Mouse (Mus musculus) C2C12 (cell line): Measurements from ENCODE around the gene Polr2m. TPM values are rescaled to one million over a fixed set of nuclear protein-coding genes. Genes with fewer than 3 reads are reported as not detected.

Source experiments
- H3K27me3 ChIP-seq: one replicate; pipeline ENCODE4 v1.6.1; 2011; ENCODE audit not compliant: control insufficient read depth, insufficient read depth, insufficient read length
- H3K36me3 ChIP-seq: one replicate; pipeline ENCODE4 v1.6.1; 2011; ENCODE audit not compliant: control insufficient read depth, insufficient read depth
- H3K4me3 ChIP-seq: one replicate; pipeline ENCODE4 v1.5.1; 2011; ENCODE audit warnings: mild to moderate bottlenecking, control low read depth; ENCODE audit not compliant: poor library complexity, insufficient read depth, severe bottlenecking
- H3K79me2 ChIP-seq: one replicate; pipeline ENCODE4 v1.6.1; 2011; ENCODE audit not compliant: control insufficient read depth, insufficient read depth
- H3K79me3 ChIP-seq: one replicate; pipeline ENCODE4 v1.6.1; 2011; ENCODE audit warnings: low read depth, control low read depth
- H3ac ChIP-seq: one replicate; pipeline ENCODE3; 2011; ENCODE audit warnings: low read depth; ENCODE audit not compliant: control insufficient read depth, insufficient read length
- CEBPB ChIP-seq: IDR thresholded peaks from one replicate; pipeline ENCODE4 v1.6.1; 2011; ENCODE audit warnings: low read depth, mild to moderate bottlenecking, control low read depth, moderate library complexity
- CTCF ChIP-seq: IDR thresholded peaks from one replicate; pipeline ENCODE4 v1.5.1; 2011; ENCODE audit not compliant: control insufficient read depth, insufficient read depth, insufficient read length
- FOSL1 ChIP-seq: IDR thresholded peaks from one replicate; pipeline ENCODE4 v1.8.0; 2011; ENCODE audit warnings: mild to moderate bottlenecking, low read length; ENCODE audit not compliant: poor library complexity, insufficient read depth, severe bottlenecking
- MAX ChIP-seq: IDR thresholded peaks from one replicate; pipeline ENCODE4 v1.6.1; 2011; ENCODE audit warnings: mild to moderate bottlenecking, control low read depth
- MYOD1 ChIP-seq: IDR thresholded peaks from one replicate; pipeline ENCODE4 v1.6.1; 2011; ENCODE audit warnings: low read depth; ENCODE audit not compliant: control insufficient read depth, insufficient read length
- MYOG ChIP-seq: IDR thresholded peaks from one replicate; pipeline ENCODE4 v1.6.1; 2011; ENCODE audit not compliant: control insufficient read depth, insufficient read length; ENCODE audit errors: extremely low read depth
- USF1 ChIP-seq: IDR thresholded peaks from one replicate; pipeline ENCODE4 v1.6.1; 2011; ENCODE audit warnings: low read depth, mild to moderate bottlenecking, control low read depth, moderate library complexity
- polyA plus RNA-seq: library from polyadenylated mRNA; unstranded; fragments of >200 nt; fragmentation: generic; extraction: Trizol; gene quantifications from one replicate; pipeline ENCODE4 v1.2.1, GENCODE M21; 2012; ENCODE audit warnings: missing spikeins

Gene Polr2m
- polyA plus RNA-seq, 1 experiment: 148 TPM

DNA sequence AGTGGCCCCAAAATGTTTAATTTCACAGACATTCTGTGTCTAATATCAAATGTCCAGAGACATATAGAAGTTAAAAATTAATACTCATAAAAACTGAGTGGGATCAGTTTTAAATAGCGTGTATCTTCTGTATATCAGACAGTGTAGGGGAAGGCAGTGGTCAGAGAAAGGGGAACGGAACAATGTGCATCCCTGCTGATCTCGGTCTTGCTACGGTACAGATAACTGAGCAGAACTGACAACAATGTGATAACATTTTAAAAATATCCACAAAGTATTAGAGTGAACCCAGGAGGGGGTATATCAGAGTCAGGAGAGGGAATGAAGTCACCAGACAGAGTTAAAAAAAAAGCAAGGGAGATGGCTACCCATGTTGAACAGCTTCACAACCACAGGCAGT is 31.8 kb upstream of the Polr2m start:
- no peak overlapping the region for H3ac ChIP-seq
- H3K27me3 ChIP-seq: no peaks in the 10 kb centered on the region
- TF ChIP-seq USF1 (no peak), MYOD1 (no peak), FOSL1 (no peak), MAX (no peak), MYOG (no peak), CTCF (no peak), CEBPB (no peak)
- H3K36me3 ChIP-seq: no peaks in the 10 kb centered on the region
- H3K4me3 ChIP-seq: no peak overlapping the region
- H3K79me2 ChIP-seq: no peaks in the 10 kb centered on the region
- H3K79me3 ChIP-seq: no peaks in the 10 kb centered on the region

DNA sequence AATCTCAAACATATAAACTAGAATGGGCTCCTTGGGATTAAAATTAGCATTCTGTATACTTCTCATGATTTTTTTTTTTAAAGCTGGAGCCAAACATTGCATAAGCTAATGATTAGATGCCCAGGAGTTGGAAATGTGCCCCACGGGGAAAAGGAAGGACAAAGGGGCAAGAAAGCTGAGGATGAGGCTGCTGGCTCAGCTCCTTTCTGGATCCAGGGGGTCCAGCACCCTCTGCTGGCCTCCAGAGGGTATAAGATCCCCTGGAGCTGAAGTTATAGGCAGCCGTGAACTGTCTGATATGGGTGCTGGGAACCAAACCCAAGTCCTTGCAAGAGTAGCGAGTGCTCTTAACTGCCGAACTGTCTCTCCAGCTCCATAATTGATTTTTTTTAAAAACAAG is 30.1 kb upstream of the Polr2m start:
- Histone ChIP-seq H3K79me2 (no peaks in the 10 kb centered on the region), H3ac (no peak overlapping the region), H3K79me3 (no peaks in the 10 kb centered on the region), H3K27me3 (no peaks in the 10 kb centered on the region), H3K4me3 (no peak overlapping the region), H3K36me3 (no peaks in the 10 kb centered on the region)
- TF ChIP-seq CTCF: no peak

DNA sequence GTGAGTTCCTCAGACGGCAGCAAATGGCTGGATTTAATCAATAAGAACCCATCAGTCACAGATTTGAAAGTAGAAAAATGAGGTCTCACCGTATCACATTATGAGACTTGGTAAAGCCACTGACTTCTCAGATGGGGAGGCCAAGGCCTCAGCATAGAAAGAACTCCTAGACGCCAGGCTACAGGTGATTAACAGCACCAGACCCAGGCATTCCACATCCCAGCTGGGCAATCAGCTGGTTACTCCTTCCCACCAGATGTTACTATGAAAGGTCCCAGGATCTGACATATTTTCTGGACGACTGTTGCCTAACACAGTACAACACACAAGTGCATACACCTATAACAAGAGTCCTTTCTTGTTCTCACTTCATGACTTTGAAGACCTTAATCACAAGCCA is 27.8 kb upstream of the Polr2m start:
- no peak for TF ChIP-seq MYOD1
- no peak for TF ChIP-seq MAX
- no peak for TF ChIP-seq MYOG
- no peak for TF ChIP-seq CTCF
- TF ChIP-seq FOSL1: no peak
- TF ChIP-seq CEBPB: no peak
- TF ChIP-seq USF1: no peak
- H3K36me3 ChIP-seq: no peaks in the 10 kb centered on the region
- no peaks in the 10 kb centered on the region for H3K79me2 ChIP-seq
- no peaks in the 10 kb centered on the region for H3K79me3 ChIP-seq
- no peak overlapping the region for H3K4me3 ChIP-seq
- no peaks in the 10 kb centered on the region for H3K27me3 ChIP-seq
- no peak overlapping the region for H3ac ChIP-seq

DNA sequence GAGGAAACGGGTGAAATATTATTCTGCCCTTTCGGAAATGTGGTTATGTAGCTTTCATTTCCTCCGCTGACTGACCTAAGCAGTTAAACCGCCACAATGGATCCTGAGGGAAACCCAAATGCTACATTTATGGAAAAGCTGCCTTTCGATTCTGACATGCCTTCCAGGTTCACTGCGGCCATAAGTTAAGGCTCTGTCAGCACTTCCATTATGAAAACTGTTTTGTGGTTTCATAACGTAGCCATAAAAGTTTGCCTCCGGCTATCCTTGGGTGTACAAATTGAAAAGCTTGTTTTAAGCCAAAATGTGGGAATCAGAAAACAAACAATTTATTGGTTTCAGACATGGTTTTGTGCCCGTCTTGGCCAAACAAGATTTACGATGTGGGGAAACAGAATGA is 27.2 kb upstream of the Polr2m start:
- H3K27me3 ChIP-seq: no peaks in the 10 kb centered on the region
- no peaks in the 10 kb centered on the region for H3K79me2 ChIP-seq
- H3K4me3 ChIP-seq: no peak overlapping the region
- no peak overlapping the region for H3ac ChIP-seq
- TF ChIP-seq CEBPB: no peak
- no peak for TF ChIP-seq MAX
- no peak for TF ChIP-seq FOSL1
- TF ChIP-seq USF1: no peak
- TF ChIP-seq CTCF: no peak
- no peak for TF ChIP-seq MYOG
- no peak for TF ChIP-seq MYOD1
- H3K36me3 ChIP-seq: no peaks in the 10 kb centered on the region
- H3K79me3 ChIP-seq: no peaks in the 10 kb centered on the region

DNA sequence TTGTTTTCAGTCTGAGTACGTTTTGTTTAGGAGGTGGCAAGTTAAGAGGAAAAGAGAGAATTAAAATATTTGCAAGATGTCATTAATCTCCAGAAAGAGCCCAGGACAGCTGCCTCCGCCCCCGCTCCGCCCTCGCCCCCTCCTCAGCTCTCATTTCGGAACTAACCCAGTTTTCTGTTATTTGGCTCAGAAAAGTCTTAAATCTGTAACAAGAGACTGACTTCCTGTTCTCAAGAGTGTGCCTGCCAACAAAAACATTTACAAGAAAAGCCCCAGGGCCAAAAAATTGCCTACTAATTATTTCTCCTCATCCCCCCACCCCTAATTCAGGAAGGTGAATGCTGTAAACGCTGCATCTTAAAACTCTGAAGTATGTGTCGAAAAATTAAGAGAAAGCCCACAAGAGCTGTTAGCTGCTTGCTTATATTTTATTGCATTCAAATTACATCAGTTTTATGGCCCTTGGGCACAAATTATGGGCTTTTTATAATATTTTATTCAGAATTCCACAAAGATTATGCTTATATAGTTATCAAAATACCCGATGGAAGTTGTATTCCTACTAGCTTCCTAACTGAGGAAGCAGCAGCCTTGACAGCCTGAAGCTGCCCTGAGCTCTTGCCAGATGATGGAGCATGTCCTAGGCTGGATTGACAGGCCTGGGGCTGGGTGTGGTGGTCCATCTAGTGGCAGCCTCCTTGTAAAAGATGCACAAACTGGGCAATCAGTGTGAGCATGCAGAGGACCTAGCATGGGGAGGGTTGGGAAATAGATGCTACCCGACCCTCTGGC is 12.9 kb upstream of the Polr2m start:
- Histone ChIP-seq H3K79me2 (no peaks in the 10 kb centered on the region), H3K36me3 (no peaks in the 10 kb centered on the region), H3K4me3 (no peak overlapping the region), H3ac (no peak overlapping the region), H3K27me3 (no peaks in the 10 kb centered on the region), H3K79me3 (no peaks in the 10 kb centered on the region)
- no peak for TF ChIP-seq FOSL1
- TF ChIP-seq MYOG: no peak
- TF ChIP-seq CEBPB: no peak
- no peak for TF ChIP-seq USF1
- TF ChIP-seq CTCF: no peak
- no peak for TF ChIP-seq MAX
- TF ChIP-seq MYOD1: no peak

DNA sequence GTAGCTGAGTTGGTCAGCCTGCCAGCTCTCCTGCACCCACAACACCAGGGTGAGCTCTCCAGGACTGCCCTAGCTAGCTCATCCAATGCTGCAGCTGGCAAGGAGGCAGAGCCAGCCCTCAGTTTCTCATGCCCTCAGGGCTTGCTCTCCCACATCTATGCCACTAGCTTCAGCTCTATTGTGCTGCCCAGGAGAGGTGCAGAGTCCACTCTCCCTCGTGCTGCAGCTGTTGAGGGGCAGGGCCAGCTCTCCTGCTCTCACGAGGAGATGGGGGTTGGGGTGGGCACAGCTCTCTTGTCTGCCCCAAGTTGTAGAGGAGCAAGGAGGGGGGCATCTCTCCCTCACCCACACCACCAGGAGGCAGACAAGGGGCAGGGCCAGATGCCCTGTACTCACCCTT is 10.9 kb upstream of the Polr2m start:
- no peak for TF ChIP-seq MYOG
- TF ChIP-seq CTCF: no peak
- no peak for TF ChIP-seq USF1
- no peak for TF ChIP-seq CEBPB
- TF ChIP-seq FOSL1: no peak
- no peak for TF ChIP-seq MAX
- no peak for TF ChIP-seq MYOD1
- H3K27me3 ChIP-seq: no peaks in the 10 kb centered on the region
- H3K79me3 ChIP-seq: no peaks in the 10 kb centered on the region
- no peak overlapping the region for H3ac ChIP-seq
- no peaks in the 10 kb centered on the region for H3K36me3 ChIP-seq
- H3K79me2 ChIP-seq: no peaks in the 10 kb centered on the region
- no peak overlapping the region for H3K4me3 ChIP-seq
